8 mouse cellular contexts compared by ENCODE assay signal in genomic region chr5:140750925-140751324, GRCm38 (mm10). TPM values are rescaled to one million over a fixed set of nuclear protein-coding genes. Genes with fewer than 3 reads are reported as not detected.
DNase-seq lines count a peak whose midpoint lies in the region; ATAC-seq and TF ChIP-seq lines count a peak whose summit lies in the region.

No protein-coding gene starts in this region.

- ATAC-seq in forebrain, embryonic 14.5 days: no peak
- no peak for ATAC-seq in erythroblast, adult 5-6 weeks (replicated peaks; ENCODE audit: low FRiP score, poor library complexity, severe bottlenecking)

- peaks cover 6% of the 10 kb centered on the region; the same call in 1 of the 2 replicates for H3K4me1 ChIP-seq in forebrain, embryonic 14.5 days (ENCODE audit: control insufficient read depth, insufficient read depth, low read length)
- H3K4me1 ChIP-seq in forebrain, embryonic 10.5 days: peaks cover 13% of the 10 kb centered on the region
- H3K4me1 ChIP-seq in lung, adult 2 months (ENCODE audit: control insufficient read depth, insufficient read depth, low read length): peaks cover 8% of the 10 kb centered on the region; the same call in 1 of the 2 replicates

- no peak overlapping the region for H3K4me3 ChIP-seq in forebrain, embryonic 14.5 days (ENCODE audit: low read depth, low read length)
- no peak overlapping the region for H3K4me3 ChIP-seq in forebrain, embryonic 10.5 days
- no peak overlapping the region for H3K4me3 ChIP-seq in lung, adult 2 months (replicated peaks; ENCODE audit: extremely low read depth, low read depth, low read length)

- no peak overlapping the region for H3K4me2 ChIP-seq in forebrain, embryonic 14.5 days (ENCODE audit: low read length)

- DNase-seq in forebrain, embryonic 14.5 days (ENCODE audit: low spot score): peak; percentile 36
- no peak for DNase-seq in forebrain, embryonic 10.5 days (ENCODE audit: extremely low spot score, low spot score)
- DNase-seq in lung, adult 2 months: no peak
- DNase-seq in lung, postnatal 25 days (ENCODE audit: low spot score): no peak
- peak; percentile 64 for DNase-seq in R1 (ENCODE audit: low read depth, low spot score)
- peak; percentile 37 for DNase-seq in retina, postnatal 1 day
- no peak for DNase-seq in frontal cortex, postnatal 14 days (ENCODE audit: low spot score in 2 of 2)

- no peak overlapping the region for H3K27ac ChIP-seq in forebrain, embryonic 14.5 days (ENCODE audit: low read depth, low read length)
- H3K27ac ChIP-seq in forebrain, embryonic 10.5 days: no peak overlapping the region

- no peak overlapping the region for H3K9ac ChIP-seq in forebrain, embryonic 14.5 days (ENCODE audit: low read length)

- TF ChIP-seq POLR2A in lung, adult 2 months (IDR thresholded peaks at IDR 0.05; ENCODE audit: borderline replicate concordance, extremely low read depth, low read depth, low read length): no peak

- TF ChIP-seq CTCF in lung, adult 2 months (IDR thresholded peaks at IDR 0.05; ENCODE audit: insufficient read depth, low read length): peak; percentile 53

- H3K36me3 ChIP-seq in forebrain, embryonic 14.5 days (ENCODE audit: control insufficient read depth, insufficient read depth, low read length): 0 out of 2 replicates have a peak, but pooled peaks cover 3% of the 10 kb centered on the region
- H3K36me3 ChIP-seq in forebrain, embryonic 10.5 days (replicated peaks): 0 out of 2 replicates have a peak, but pooled peaks cover 3% of the 10 kb centered on the region

- H3K9me3 ChIP-seq in forebrain, embryonic 14.5 days (replicated peaks; ENCODE audit: control insufficient read depth, low read length): 0 out of 2 replicates have a peak, but pooled peaks cover 2% of the 10 kb centered on the region
- peaks cover 8% of the 10 kb centered on the region for H3K9me3 ChIP-seq in forebrain, embryonic 10.5 days

- WGBS in forebrain, embryonic 14.5 days: 0% methylated on average over 1 of the region's 2 CpGs
- 0% methylated on average over 1 of the region's 2 CpGs for WGBS in forebrain, embryonic 10.5 days
- 0% methylated on average over 1 of the region's 2 CpGs for WGBS in lung, adult 2 months

- H3K27me3 ChIP-seq in forebrain, embryonic 14.5 days (replicated peaks; ENCODE audit: control insufficient read depth, insufficient read depth, low read length): no peaks in the 10 kb centered on the region
- H3K27me3 ChIP-seq in forebrain, embryonic 10.5 days (ENCODE audit: poor library complexity, severe bottlenecking): no peaks in the 10 kb centered on the region

RNA-seq across cellular contexts. Expression of gene Amz1, which starts 27.0 kb away (rescaled TPM):
- polyA plus RNA-seq in forebrain, embryonic 14.5 days (2014; fragmentation: Nextera tagmentation; extraction: Ambion mirVana): 2.6 and 3.6 TPM in 2 replicates
- 0.63 and 0.66 TPM in 2 replicates for polyA plus RNA-seq in forebrain, embryonic 10.5 days (2016; fragmentation: Nextera tagmentation; extraction: Ambion mirVana)
- polyA plus RNA-seq in lung, adult 2 months (2012; rRNA removed): 13.3 and 14.8 TPM in 2 replicates
- total RNA-seq in erythroblast, adult 5-6 weeks (2015; ENCODE audit: low replicate concordance): 0.38 and 6.1 TPM in 2 replicates
- 0.28 and 1.3 TPM in 2 replicates for total RNA-seq in erythroblast, adult 5-6 weeks (2017; ENCODE audit: low replicate concordance)

RNA-seq across cellular contexts. Expression of gene Brat1, which starts 46.1 kb away (rescaled TPM):
- 14.3 and 19.8 TPM in 2 replicates for polyA plus RNA-seq in forebrain, embryonic 14.5 days (2014; fragmentation: Nextera tagmentation; extraction: Ambion mirVana)
- 21.5 and 23.6 TPM in 2 replicates for polyA plus RNA-seq in forebrain, embryonic 10.5 days (2016; fragmentation: Nextera tagmentation; extraction: Ambion mirVana)
- polyA plus RNA-seq in lung, adult 2 months (2012; rRNA removed): 31.6 and 31.7 TPM in 2 replicates
- total RNA-seq in erythroblast, adult 5-6 weeks (2015; ENCODE audit: low replicate concordance): 0.96 and 2.3 TPM in 2 replicates
- total RNA-seq in erythroblast, adult 5-6 weeks (2017; ENCODE audit: low replicate concordance): 2.2 and 2.8 TPM in 2 replicates

RNA-seq across cellular contexts. Expression of gene Iqce, which starts 48.7 kb away (rescaled TPM):
- 13.4 and 18.9 TPM in 2 replicates for polyA plus RNA-seq in forebrain, embryonic 14.5 days (2014; fragmentation: Nextera tagmentation; extraction: Ambion mirVana)
- polyA plus RNA-seq in forebrain, embryonic 10.5 days (2016; fragmentation: Nextera tagmentation; extraction: Ambion mirVana): 24.0 and 30.5 TPM in 2 replicates
- polyA plus RNA-seq in lung, adult 2 months (2012; rRNA removed): 17.2 and 21.8 TPM in 2 replicates
- 1.9 and 3.8 TPM in 2 replicates for total RNA-seq in erythroblast, adult 5-6 weeks (2015; ENCODE audit: low replicate concordance)
- total RNA-seq in erythroblast, adult 5-6 weeks (2017; ENCODE audit: low replicate concordance): 2.9 and 3.0 TPM in 2 replicates

Comparison
In these comparisons a context has a peak if more than half of its experiments do, and no peak if none do; other contexts are left out.
1. DNase-seq: peak in forebrain, embryonic 14.5 days (single experiment), R1 (single experiment) and retina, postnatal 1 day (single experiment); none in forebrain, embryonic 10.5 days (single experiment), lung, adult 2 months (single experiment), lung, postnatal 25 days (single experiment) and frontal cortex, postnatal 14 days (0 of 2).